Mouse (Mus musculus) G1E (cell line): ENCODE measurements at regions not wholly inside any gene's neighbourhood (a gene's known extent, or its start where the extent isn't known, plus 50 kb on each side); places are given as distances from the start of the nearest gene placed in this dataset.

Experiments
- CTCF ChIP-seq: IDR thresholded peaks from 2 replicates; pipeline ENCODE4 v1.5.1; 2012; ENCODE audit warnings: low read depth, low read length, inconsistent platforms, mixed read lengths
- TAL1 ChIP-seq: conservative IDR thresholded peaks from 2 replicates; pipeline ENCODE4 v1.6.1; 2012; ENCODE audit warnings: low read depth, low read length, inconsistent platforms, mixed read lengths

GRCm38 (mm10) chr13:84021771-84022170 lies 200.3 kb upstream of the Tmem161b start:
- TF ChIP-seq CTCF (no peak), TAL1 (no peak)
